Mouse (Mus musculus): ENCODE data around the gene Rom1.
A peak's percentile ranks its signal among the peaks of the same experiment; 100 is the strongest.

GRCm38 (mm10) chr19:8888511-8889385, 40.4 kb downstream of the Rom1 start, which contains the start of the genes 1810009A15Rik and Gm49416:
- TF ChIP-seq CTCF (IDR thresholded peaks at IDR 0.05; ENCODE audit: borderline replicate concordance, control insufficient read depth, extremely low read depth, insufficient read depth, low read length, poor library complexity): no peak
- TF ChIP-seq POLR2A (IDR thresholded peaks at IDR 0.05; ENCODE audit: control insufficient read depth, extremely low read depth, insufficient read depth, low read length, poor library complexity): peak; percentile 88
